Mouse (Mus musculus): ENCODE measurements at regions not wholly inside any gene's neighbourhood (a gene's known extent, or its start where the extent isn't known, plus 50 kb on each side); places are given as distances from the start of the nearest gene placed in this dataset.

DNA sequence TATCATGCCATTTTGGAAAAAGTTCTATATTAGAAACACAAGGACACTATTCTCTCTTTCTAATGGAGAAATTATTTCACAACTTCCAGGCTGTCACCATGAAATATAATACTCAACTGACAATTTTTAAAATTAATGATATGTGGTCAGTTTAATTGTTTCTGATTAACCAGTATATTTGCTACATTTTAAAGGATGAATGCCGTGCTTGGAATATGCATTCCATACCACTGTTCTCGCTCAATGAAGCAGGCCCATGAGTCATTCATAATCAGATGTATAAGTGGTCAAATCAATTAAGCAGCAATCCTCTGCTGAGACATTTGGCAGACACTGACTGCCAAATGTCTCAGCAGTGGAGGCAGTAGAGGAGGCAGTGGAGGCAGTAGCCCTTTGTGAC, 283.4 kb upstream of the Gpc5 start:
- DNase-seq (ENCODE audit: low spot score) = no peak

DNA sequence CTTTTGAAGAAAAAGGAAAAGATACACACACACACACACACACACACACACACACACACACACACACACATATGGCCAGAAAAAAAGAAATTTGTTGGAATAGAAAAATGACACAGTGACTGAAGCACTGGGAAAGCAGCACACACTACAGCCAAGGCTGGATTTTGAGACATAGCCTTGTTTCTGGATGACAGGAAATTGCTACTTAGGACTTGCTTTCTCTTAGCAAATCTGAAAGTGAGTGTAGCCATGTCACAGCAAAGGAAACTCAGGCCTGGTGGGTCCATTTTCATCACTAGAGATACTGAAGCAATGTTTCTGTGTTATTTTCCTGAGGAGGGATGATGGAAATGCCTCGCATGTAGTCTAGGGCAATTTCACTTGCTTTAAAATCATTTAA, 271.3 kb upstream of the Gpc5 start:
- no peak for DNase-seq (ENCODE audit: low spot score)

DNA sequence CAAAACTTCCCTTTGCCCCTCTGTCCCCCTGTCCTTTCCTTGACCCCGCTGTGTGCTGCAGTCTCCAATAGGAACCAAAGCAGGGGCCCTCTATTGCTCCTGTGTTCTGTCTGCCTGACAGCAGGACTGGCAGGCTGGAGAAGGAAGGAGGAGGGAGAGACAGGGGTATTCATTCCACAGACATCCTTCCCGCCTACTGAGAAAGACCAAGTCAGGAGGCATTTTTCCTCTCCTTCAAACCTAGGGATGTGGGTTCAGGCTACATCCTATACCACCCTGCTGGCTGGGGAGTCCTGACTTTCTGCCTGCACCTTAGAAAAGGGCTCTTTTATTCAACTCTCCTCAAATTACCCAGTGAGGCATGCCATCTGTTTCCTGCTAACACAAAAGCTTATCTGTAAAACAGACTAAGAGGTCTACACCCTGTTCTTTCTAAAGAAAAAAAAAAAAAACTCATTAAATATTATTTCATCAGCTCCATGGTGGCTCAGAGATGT, 270.9 kb upstream of the Gpc5 start:
- DNase-seq (ENCODE audit: low spot score) = no peak

DNA sequence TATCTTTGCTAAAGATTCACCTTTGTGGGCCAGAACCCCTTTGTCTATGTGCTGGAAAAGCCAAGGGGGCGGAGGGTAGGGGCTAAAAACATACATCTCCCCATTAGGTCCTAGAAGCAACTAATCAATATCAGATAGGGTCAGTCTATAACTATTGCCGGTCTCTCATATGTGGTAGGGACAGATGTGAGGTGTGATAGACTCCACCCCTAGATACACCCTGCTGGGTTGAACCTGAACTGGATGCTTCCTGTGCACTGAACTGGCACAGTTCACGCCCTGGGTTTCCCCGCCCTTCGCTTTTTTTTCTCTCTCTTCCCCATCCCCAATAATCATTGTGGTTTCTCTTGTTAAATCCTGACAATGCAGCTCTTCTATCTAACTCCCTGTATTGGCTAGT, 270.3 kb upstream of the Gpc5 start:
- no peak for DNase-seq (ENCODE audit: low spot score)

DNA sequence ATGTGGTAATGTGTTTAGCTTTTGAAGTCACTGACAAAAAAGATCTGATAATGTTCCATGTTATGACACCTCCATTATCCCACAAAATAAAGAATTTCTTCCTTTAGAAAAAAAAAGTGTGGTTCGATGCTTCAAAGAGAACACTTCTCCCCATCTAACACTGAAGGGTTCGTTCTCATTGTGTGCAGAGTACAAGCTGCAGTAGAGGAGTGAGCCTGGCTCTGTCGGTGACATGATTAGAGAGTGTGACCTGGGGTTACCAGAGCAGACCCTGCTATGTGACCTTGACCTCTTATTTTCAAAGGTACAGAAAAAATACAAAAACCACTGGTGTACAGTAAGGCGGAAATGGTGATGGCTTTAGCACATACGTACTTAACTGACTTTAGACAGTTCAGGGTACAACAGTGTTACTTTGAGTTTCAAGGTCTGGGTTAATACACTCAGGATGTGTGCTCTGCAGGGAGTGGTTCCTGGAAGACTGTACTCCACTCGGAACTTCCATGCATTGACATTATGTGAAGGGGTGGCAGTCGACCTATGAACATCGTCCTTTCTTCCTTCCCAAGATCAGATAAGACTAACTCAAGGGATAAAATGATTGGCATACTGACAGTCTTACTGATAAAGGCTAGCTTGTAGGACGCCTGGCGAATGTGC, 265.2 kb upstream of the Gpc5 start:
- no peak for DNase-seq (ENCODE audit: low spot score)

DNA sequence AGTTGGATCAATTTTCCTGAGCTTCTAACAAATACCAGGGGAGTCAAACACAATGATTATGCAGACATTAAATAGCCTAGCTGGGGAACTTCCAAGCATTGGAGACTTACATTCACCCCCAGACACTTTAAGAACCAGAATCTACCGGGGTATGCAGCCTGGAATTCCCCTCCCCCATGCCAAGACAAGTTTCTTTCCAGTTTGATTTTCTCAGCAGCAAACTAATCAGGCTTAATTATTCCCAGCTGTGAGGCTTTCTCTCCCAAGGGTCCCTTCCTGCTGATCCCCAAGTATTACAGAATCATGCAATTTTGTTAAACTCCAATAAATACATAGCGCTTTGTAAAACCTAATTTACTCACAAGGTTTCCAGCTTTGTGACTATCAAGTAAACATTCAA, 262.7 kb upstream of the Gpc5 start:
- no peak for DNase-seq (ENCODE audit: low spot score)

DNA sequence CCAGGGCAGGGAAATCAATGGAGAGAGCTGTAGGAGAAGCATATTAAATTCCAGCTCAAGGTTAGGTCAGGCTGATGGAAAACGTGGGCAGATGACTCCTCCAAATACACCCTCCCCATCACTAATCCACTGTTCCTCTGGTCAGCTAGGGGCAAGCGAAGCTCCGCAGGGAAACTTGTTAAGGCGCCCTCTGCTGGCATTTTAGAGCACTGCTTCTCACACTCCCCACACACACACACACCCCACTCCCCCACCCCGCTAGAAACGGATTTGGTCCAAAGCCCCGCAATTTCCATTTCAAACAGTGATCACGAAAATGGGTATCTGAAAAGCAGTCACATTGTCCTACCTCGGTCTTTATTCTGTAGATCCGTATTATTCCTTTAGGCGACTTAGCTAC, 259.0 kb upstream of the Gpc5 start:
- no peak for DNase-seq (ENCODE audit: low spot score)

DNA sequence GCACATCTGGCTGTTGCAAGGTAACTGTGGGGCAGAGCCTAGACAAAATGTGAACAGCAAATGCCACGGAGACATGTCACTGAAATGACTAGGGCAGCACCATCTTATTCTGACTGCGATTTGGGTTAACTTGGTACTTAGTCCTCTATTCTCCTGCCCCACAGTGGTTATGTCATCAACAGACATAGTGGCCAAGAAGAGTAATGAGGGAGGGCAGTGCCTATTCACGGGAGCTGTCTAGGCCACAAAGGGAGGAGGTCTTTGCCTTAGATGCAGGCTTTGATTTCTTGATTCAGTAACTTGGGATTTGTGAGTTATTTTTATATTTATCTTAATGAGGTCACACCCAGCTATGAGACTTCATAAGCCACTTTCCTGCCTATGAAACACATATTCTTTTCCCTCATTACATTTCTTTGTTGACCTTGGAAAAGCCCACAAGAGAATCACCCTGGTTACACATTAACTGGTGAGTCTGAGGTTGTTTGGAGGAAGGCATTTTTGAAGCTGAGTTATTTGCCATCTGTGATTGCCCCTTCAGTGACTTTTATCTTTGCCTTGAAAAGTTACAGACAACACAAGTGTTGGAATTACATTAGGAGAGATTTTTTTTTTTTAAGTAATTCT, 255.2 kb upstream of the Gpc5 start:
- no peak for DNase-seq (ENCODE audit: low spot score)

DNA sequence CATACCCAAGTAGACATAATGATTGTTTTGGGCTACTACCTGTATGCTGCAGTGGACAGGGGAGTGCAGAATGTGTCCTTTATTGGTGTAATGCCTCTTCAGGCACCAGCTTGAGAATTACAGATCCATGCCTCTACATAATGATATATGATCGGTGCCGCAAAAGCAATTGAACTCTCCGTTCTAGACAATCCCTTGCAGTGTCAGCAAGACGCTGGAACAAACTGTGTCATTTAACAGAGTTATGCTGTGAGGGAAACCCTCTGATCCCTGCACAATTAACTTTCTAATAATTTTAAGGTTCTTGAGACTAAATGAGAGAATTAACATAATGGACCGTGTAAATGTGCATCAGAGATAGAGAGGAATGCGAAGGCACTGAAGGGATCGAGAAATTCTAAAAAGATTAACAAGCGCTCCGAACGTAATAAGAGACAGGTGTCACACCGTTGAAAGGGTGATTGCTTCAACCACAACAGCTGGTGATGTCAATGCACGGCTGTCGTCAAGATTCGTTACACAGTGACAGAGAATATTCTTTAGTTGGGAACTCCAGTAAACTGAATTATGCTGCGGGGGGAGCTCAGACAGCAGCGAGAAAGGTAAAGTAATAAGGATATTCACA, 254.3 kb upstream of the Gpc5 start:
- DNase-seq (ENCODE audit: low spot score) = no peak

DNA sequence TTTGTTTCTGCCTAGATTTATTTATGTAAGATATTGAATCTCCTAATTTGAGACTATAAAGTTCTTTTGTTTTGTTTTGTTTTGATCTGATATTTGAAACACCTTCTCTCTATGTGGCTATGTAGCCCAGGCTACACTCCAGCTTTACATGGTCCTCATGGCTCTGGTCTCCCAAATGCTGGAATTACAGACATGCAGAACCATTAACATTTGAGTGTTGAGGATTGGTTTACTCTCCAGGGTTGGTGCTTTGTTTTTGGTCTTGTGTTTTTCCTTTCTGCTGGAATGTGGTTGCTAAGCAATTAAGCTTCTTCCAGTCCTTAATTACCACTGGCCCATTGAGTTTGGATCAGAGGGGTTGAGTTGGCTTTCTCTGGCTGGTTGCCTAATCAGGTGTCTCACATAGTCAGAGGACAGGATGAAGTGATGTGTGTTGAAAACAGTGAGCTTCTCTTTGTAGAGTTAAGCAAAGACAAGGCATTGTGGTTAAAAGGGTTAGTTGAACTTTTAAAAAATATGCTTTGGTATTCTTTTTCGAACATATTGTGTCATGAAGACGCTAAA, 252.6 kb upstream of the Gpc5 start:
- DNase-seq (ENCODE audit: low spot score) = no peak

DNA sequence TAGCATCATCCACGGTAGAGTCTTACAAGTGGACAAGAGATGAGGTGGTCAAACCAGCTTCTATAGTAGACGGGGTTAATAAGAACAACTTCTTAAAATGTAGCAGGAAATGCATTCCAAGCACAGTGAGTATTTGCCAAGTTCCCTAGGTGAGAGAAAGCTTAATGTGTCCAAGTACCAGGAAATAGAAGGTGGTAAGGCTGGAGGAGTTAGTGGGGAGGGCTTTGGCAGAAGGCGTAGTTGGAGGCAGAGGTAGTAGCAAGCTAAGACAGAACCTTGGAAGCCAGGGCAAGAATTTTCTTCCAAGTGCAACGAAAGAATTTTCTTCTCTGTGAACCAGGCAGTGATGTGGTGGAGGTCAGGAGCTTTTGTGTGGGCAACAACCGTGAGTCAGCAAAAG, 251.2 kb upstream of the Gpc5 start:
- DNase-seq (ENCODE audit: low spot score) = no peak

DNA sequence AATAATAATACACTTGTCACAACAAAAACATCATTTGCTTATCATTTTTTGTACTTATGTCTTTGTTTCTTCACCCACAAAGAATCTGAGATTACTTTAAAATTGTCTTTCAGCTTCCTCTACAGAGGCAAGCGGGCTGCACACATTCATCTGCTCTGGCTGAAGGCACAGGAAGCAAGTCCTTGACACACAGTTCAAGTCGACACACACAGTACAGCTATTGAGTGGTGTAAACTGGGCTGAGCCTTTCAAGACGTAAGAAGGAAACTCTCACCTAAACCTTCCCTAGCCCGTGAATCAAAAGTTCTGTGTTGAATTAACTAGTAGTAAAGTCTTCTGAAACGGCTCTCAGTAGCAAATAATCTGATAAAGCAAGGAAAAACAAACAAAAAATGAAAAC, 250.5 kb upstream of the Gpc5 start:
- DNase-seq (ENCODE audit: low spot score) = no peak

DNA sequence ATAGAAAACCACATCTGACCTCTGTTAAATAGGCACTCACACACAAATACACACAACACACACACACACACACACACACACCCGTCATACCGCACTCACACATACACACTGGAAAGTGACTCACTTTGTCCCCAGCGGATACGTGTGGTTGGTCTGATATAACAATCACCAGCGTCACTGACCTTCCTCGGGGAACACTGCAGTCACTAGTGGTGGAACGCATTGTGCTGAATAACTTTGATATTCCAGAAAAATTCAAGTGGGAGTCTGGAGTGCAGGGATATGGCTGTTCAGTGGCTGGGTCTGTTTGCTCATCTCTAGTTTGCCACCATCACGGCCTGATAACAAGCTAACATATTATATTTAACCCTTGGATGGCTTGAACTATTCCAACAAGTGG, 249.7 kb upstream of the Gpc5 start:
- DNase-seq (ENCODE audit: low spot score) = no peak

DNA sequence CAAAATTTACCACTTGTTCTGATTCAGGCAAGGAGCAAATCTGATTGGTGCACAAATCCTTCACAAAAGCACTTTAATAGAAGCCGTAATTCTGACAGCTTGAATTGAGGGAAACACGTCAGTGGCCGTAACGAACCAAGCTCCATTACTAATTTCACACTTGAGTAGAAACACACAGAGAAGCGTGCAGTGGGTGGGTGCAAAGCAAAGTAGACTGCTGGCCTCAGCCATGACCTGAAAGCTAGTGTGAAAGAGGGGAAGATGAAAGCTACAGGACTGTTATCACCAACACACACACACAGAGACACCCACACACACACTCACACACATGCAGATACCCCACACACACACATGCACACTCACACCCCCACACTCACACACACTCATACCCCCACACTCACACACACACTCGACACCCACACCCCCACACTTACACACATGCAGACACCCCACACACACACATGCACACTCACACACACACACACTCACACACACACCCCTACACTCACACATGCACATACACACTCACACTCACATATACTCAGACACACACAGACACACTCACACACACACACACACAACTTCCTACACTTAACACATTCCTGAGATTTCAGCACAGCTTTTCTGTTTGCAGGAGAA, 248.8 kb upstream of the Gpc5 start:
- no peak for DNase-seq (ENCODE audit: low spot score)

DNA sequence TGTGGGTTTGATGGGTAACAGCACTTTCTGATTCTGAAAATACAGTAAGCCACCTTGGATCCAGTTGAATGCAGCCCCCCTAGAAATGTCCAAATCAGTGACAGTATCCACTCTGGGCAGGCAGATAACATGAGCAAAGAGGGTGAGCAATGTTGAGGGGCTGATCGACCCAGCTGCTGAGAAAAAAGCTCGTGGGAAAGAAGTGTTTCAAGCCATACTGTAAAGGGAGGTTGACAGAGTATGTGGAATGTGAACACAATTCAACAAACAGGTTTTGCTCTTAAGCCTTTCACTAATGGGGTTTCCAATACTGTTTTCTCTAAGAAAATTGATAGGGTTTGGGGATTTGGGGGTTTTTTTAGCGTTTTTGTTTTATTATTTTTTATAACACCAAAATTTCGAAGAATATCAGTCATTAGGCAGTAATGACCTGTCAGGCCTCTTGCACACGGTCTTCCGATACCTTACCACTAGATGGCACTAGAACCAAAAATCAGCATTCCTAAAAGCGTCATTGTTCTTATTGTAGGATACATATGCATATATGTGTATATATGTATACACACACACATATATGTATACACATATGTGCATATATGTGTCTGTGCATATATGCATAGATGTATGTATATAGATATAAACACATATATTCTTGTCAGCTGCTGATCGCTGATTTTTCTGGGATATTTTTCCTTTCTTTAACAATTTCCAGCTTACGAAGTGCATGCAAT, 237.5 kb upstream of the Gpc5 start:
- no peak for DNase-seq (ENCODE audit: low spot score)

DNA sequence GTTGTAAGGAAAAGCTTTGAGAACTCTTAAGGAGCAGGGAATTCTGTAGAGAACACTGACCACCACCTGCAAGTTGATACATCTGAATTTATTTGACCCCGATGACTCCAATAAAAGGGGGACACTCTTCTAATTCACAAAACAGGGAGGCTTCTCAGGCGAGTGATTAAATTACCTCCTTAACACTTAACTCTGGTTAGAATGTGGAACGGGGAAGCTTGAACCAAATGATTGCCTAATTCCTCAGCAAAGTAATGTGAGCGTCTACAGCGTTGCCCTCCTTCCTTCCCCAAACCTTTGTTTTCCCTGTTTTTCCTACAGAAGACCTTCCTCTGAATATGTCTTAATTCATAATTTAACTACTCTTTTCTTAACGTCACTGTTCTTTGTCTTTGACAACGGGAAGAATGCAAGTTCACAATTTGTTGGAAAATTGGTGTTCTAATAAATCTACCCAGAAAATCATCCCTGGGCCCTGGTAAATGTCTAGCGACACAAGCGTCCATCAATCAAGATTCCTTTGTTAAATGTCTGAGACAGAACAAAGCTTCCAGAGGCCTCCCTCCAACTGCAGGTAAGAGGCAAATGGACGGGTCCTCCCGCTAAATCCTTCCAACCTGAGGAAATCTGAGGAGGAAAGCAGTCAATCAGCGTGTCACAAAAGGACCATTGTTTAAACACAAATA, 236.8 kb upstream of the Gpc5 start:
- DNase-seq (ENCODE audit: low spot score) = no peak

DNA sequence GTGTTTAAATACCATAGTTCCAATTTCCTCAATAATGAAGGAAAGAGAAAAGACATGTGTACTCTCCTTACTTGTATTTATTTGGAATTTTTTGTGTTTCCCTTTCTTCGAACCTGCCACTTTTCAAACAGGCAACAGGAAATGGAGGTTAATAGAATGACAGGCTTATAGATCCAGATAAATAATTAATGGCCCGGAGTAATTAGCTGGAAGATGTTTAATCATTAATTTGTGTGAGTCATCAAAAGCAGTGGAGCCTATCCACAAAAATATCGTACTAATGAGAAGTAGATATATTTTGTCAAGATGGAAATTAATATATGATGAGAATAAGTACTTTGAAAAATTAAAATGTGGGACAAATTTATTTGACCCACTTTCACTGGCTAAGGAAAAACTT, 236.3 kb upstream of the Gpc5 start:
- DNase-seq (ENCODE audit: low spot score) = no peak

DNA sequence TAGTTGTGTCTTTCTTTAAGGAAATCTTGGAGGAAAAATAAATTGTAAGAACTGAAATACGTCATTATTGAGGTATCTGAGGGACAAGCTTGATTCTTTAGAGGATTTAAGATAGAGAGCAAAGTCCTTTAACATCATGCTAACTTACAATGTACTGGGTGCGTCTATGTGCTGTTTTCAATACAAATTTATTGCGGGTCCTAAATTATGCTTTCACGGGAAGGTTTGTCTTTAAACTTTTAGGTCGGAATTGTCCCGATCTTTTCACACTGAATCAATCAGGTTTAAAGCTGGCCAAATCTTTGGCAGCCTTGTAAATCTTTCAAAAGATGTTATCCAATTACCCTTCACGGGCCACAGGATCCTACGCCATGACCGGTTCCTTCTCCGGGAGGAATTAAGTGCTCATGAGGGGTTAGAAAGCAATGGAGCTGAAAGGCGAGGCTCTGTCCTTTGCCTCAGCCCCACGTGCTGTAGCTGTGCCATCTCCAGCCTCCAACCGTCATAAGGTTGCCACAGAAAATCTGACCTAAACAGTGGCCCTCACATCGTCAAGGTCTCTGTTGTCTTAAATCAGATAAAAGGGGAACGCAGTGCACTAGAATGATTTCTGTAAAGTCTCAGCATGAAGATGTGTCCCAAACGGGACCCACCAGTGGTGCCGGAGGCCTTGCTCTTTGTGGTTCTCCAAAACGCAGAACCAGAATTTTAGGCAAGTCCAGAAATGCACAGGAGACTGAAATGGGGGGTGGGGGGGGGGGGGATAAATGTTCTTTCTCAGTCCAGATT, 235.6 kb upstream of the Gpc5 start:
- no peak for DNase-seq (ENCODE audit: low spot score)

DNA sequence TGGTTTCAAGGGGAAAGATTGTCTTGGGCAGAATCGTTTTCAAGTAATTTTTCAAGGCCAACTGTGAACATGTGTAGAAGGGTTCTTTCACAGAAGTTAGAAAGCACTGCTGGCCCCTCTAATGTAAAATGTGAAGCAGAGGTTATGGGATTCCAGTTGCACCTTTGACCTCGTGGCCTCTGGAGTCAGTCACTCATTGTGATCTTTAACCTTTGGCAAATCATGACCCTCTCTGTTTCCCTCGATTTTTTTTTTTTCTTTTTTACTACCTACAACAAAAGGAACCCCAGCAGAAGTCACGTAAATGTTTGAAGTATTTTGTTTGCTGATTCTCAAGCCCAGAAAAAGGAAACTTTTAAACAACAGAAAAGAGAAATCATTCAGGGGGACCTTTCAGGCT, 234.8 kb upstream of the Gpc5 start:
- no peak for DNase-seq (ENCODE audit: low spot score)

DNA sequence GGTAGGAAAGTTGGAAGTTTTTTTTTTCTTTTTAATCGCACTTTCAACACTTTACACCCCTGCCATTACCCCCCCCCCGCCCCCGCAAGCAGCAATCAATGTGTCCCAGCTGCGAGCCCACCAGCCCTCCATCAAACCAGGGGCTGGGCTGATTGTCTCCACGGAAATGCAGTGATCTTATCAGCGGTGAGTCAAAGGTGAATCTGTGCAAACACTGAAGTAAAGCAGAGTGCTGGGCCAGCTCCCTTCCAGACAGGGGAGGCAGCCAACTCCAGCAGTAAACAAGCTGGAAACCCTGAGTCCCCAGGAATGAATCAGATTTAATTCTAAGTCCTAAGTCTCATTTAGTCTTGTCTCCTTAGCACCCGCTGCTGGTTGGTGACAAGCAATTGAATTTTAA, 234.3 kb upstream of the Gpc5 start:
- DNase-seq (ENCODE audit: low spot score) = no peak

All from heart, adult 8-10 months (tissue).